16 mouse cellular contexts compared by ENCODE assay signal in genomic region chr16:77146801-77147200, GRCm38 (mm10).
"Had no signal": no experiment of that assay in that cellular context is flagged by ENCODE, and none has a peak within 500 bp of the region (broad histone marks: within the 10 kb centered on the region; RNA-seq: fewer than 3 reads in every experiment).

No protein-coding gene starts in this region.

- H3K27ac ChIP-seq: neural tube, embryonic 13.5 days; neural tube, embryonic 15.5 days; stomach, embryonic 15.5 days; stomach, postnatal 0 days had no signal

- H3K9me3 ChIP-seq: neural tube, embryonic 15.5 days; stomach, embryonic 15.5 days had no signal

- H3K4me2 ChIP-seq: neural tube, embryonic 13.5 days; neural tube, embryonic 15.5 days; stomach, embryonic 15.5 days had no signal

- H3K4me3 ChIP-seq: neural tube, embryonic 13.5 days; neural tube, embryonic 15.5 days; stomach, embryonic 15.5 days had no signal

- H3K36me3 ChIP-seq: neural tube, embryonic 13.5 days; neural tube, embryonic 15.5 days; stomach, embryonic 15.5 days had no signal

- DNase-seq: retina, postnatal 1 day; right cerebral cortex, adult 18-20 months; right cerebral cortex, postnatal 14 days; right cerebral cortex, postnatal 25 days; right cerebral cortex, postnatal 4 days; spleen, adult 18-20 months; thymus, adult 18-20 months; thymus, adult 2 months; thymus, postnatal 14 days; thymus, postnatal 25 days; thymus, postnatal 36 days; thymus, postnatal 4 days had no signal

- H3K27me3 ChIP-seq: neural tube, embryonic 13.5 days; neural tube, embryonic 15.5 days; stomach, embryonic 15.5 days had no signal

- H3K4me1 ChIP-seq: neural tube, embryonic 13.5 days; neural tube, embryonic 15.5 days; stomach, embryonic 15.5 days had no signal

- H3K9ac ChIP-seq: neural tube, embryonic 13.5 days; neural tube, embryonic 15.5 days; stomach, embryonic 15.5 days had no signal
